Mouse (Mus musculus) right cerebral cortex, postnatal 4 days (tissue): ENCODE measurements around the gene Gucy1b1.

Experiments
- DNase-seq: peaks from one replicate; pipeline ENCODE4 v3.0.0-alpha.2; 2022

Gene Gucy1b1

GRCm38 (mm10) chr3:82074201-82074851, at the start of gene Gucy1b1:
Gene Gucy1b1, minus strand, starts transcription at chr3:82074689.
- peak; percentile 72 for DNase-seq

- DNase-seq, result no peak
Observed at GRCm38 (mm10) chr3:82118916-82119315, 44.4 kb upstream of the Gucy1b1 start.

- no peak for DNase-seq
Observed at GRCm38 (mm10) chr3:82112439-82112838, 38.0 kb upstream of the Gucy1b1 start.

GRCm38 (mm10) chr3:82111986-82112385, 37.5 kb upstream of the Gucy1b1 start:
- no peak for DNase-seq

GRCm38 (mm10) chr3:82108951-82109350, 34.5 kb upstream of the Gucy1b1 start:
- no peak for DNase-seq

- DNase-seq, result no peak
Observed at GRCm38 (mm10) chr3:82104229-82104628, 29.7 kb upstream of the Gucy1b1 start.

GRCm38 (mm10) chr3:82099127-82099526, 24.6 kb upstream of the Gucy1b1 start:
- no peak for DNase-seq

GRCm38 (mm10) chr3:82096801-82097200, 22.3 kb upstream of the Gucy1b1 start:
- DNase-seq, result no peak

GRCm38 (mm10) chr3:82073741-82074181, 728 bp downstream of the Gucy1b1 start:
- DNase-seq, result peak; percentile 77

- no peak for DNase-seq
Observed at GRCm38 (mm10) chr3:82067830-82068229, 6.7 kb downstream of the Gucy1b1 start.

- DNase-seq, result no peak
Observed at GRCm38 (mm10) chr3:82061402-82062180, 12.9 kb downstream of the Gucy1b1 start.

GRCm38 (mm10) chr3:82057201-82057600, 17.3 kb downstream of the Gucy1b1 start:
- DNase-seq, result no peak

- no peak for DNase-seq
Observed at GRCm38 (mm10) chr3:82054283-82054974, 20.1 kb downstream of the Gucy1b1 start.

- DNase-seq, result no peak
Observed at GRCm38 (mm10) chr3:82052029-82052428, 22.5 kb downstream of the Gucy1b1 start.

GRCm38 (mm10) chr3:82051468-82051867, 23.0 kb downstream of the Gucy1b1 start:
- no peak for DNase-seq

- no peak for DNase-seq
Observed at GRCm38 (mm10) chr3:82048681-82049080, 25.8 kb downstream of the Gucy1b1 start.

GRCm38 (mm10) chr3:82048078-82048477, 26.4 kb downstream of the Gucy1b1 start:
- no peak for DNase-seq

- DNase-seq, result peak; percentile 72
Observed at GRCm38 (mm10) chr3:82047100-82047753, 27.3 kb downstream of the Gucy1b1 start.

- peak; percentile 41 for DNase-seq
Observed at GRCm38 (mm10) chr3:82046087-82046486, 28.4 kb downstream of the Gucy1b1 start.

GRCm38 (mm10) chr3:82044902-82045301, 29.6 kb downstream of the Gucy1b1 start:
- no peak for DNase-seq

- no peak for DNase-seq
Observed at GRCm38 (mm10) chr3:82043676-82044075, 30.8 kb downstream of the Gucy1b1 start.

GRCm38 (mm10) chr3:82036262-82037044, 38.0 kb downstream of the Gucy1b1 start:
- no peak for DNase-seq
